Mouse (Mus musculus): ENCODE measurements around the gene Isg20.

DNA sequence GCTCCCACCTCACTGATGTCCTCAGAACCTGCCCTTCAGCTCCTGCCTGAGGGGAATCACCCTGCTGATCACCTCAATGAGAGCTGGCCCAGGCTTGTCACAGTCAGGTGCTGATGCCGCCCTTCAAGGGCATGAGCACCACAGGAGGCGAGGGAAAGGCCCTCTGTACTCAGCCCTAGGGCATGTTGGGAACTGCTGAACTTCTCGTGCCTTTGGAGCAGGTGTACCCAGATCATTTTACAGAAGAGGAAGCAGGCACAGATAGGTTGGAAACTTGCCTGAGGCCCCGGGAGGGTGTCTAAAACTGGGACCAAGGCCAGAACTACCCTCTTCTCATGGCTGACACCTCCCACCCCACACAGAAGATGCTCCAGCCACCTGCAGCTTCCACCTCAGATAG, 5.5 kb downstream of the Isg20 start:
- TF ChIP-seq CTCF (conservative IDR thresholded peaks at IDR 0.05; ENCODE audit: insufficient read depth, insufficient read length, low read depth, low read length) (no peak), POLR2A (IDR thresholded peaks at IDR 0.05; ENCODE audit: low read depth, low read length) (no peak)

All from kidney, adult 2 months (tissue).